Comparison of ENCODE assay signal across 30 mouse cellular contexts in genomic region chr2:118620608-118621007, GRCm38 (mm10). TPM values are rescaled to one million over a fixed set of nuclear protein-coding genes. Genes with fewer than 3 reads are reported as not detected.
DNase-seq lines count a peak whose midpoint lies in the region; ATAC-seq and TF ChIP-seq lines count a peak whose summit lies in the region.
"Had no signal": no experiment of that assay in that cellular context is flagged by ENCODE, and none has a peak within 500 bp of the region (broad histone marks: within the 10 kb centered on the region; RNA-seq: fewer than 3 reads in every experiment).

No protein-coding gene starts in this region.

- no peak overlapping the region for H3K27ac ChIP-seq in hindbrain, postnatal 0 days
- H3K27ac ChIP-seq: embryonic facial prominence, embryonic 13.5 days; heart, embryonic 15.5 days; hindbrain, embryonic 13.5 days; intestine, embryonic 15.5 days; stomach, postnatal 0 days had no signal

- no peak for TF ChIP-seq CTCF in hindbrain, postnatal 0 days (IDR thresholded peaks at IDR 0.05; ENCODE audit: low read depth)

- ATAC-seq in activated CD4-positive, CD25-positive, alpha-beta regulatory T cell, adult 4 months = peak; percentile 97
- peak; percentile 61; the same call in 1 of the 2 replicates for ATAC-seq in neutrophil, adult 5-6 weeks (ENCODE audit: extremely low read depth, insufficient number of reproducible peaks, low FRiP score, poor library complexity, severe bottlenecking)
- ATAC-seq in hindbrain, postnatal 0 days = no peak
- ATAC-seq: forebrain, embryonic 14.5 days; intestine, embryonic 15.5 days; Patski had no signal

- no peaks in the 10 kb centered on the region for H3K36me3 ChIP-seq in hindbrain, postnatal 0 days (ENCODE audit: insufficient read depth, low read length)

- no peaks in the 10 kb centered on the region for H3K27me3 ChIP-seq in hindbrain, postnatal 0 days (ENCODE audit: insufficient read depth, low read length)
- H3K27me3 ChIP-seq: embryonic facial prominence, embryonic 13.5 days; heart, embryonic 15.5 days; hindbrain, embryonic 13.5 days; intestine, embryonic 15.5 days; Patski had no signal

- DNase-seq in A20 (ENCODE audit: low read depth, low spot score) = peak; percentile 52
- peak; percentile 82 for DNase-seq in CD4-positive helper T cell, adult 2 months (ENCODE audit: low read depth, low spot score)
- no peak for DNase-seq in left cerebral cortex, postnatal 36 days (ENCODE audit: low spot score in 2 of 2)
- no peak for DNase-seq in gastrocnemius, adult 8-10 months (ENCODE audit: low spot score in 2 of 2)
- no peak for DNase-seq in hindbrain, postnatal 0 days (ENCODE audit: low spot score)
- DNase-seq: adrenal gland, postnatal 14 days; cerebellum, adult 2 months; cerebellum, postnatal 36 days; embryo, embryonic 11 days; gastrocnemius, postnatal 36 days; heart, postnatal 36 days; kidney, adult 8-10 months; kidney, postnatal 10 days; lung, postnatal 4 days; midbrain, embryonic 14.5 days; right cerebral cortex, postnatal 14 days; thymus, adult 2 months; thymus, postnatal 4 days had no signal

- no peaks in the 10 kb centered on the region for H3K4me1 ChIP-seq in hindbrain, postnatal 0 days (ENCODE audit: insufficient read depth, low read length)
- H3K4me1 ChIP-seq: embryonic facial prominence, embryonic 13.5 days; heart, embryonic 15.5 days; hindbrain, embryonic 13.5 days; intestine, embryonic 15.5 days had no signal

- H3K9me3 ChIP-seq in hindbrain, postnatal 0 days (ENCODE audit: low read length) = no peaks in the 10 kb centered on the region
- H3K9me3 ChIP-seq: embryonic facial prominence, embryonic 13.5 days; G1E; heart, embryonic 15.5 days; hindbrain, embryonic 13.5 days; intestine, embryonic 15.5 days had no signal

- no peak overlapping the region for H3K9ac ChIP-seq in hindbrain, postnatal 0 days (replicated peaks; ENCODE audit: low read length)
- H3K9ac ChIP-seq: embryonic facial prominence, embryonic 13.5 days; heart, embryonic 15.5 days; hindbrain, embryonic 13.5 days; intestine, embryonic 15.5 days had no signal

- intact Hi-C loops in left cerebral cortex, postnatal 36 days (cut with DNase I) = no loop called here

- no peak overlapping the region for H3K4me3 ChIP-seq in hindbrain, postnatal 0 days (ENCODE audit: low read length)
- H3K4me3 ChIP-seq: embryonic facial prominence, embryonic 13.5 days; erythroblast, embryonic 14.5 days; heart, embryonic 15.5 days; hindbrain, embryonic 13.5 days; intestine, embryonic 15.5 days had no signal

- 84% methylated on average over 8 of the region's 8 CpGs for WGBS in hindbrain, postnatal 0 days

- no peak overlapping the region for H3K4me2 ChIP-seq in hindbrain, postnatal 0 days (ENCODE audit: low read depth, low read length)
- H3K4me2 ChIP-seq: embryonic facial prominence, embryonic 13.5 days; heart, embryonic 15.5 days; hindbrain, embryonic 13.5 days; intestine, embryonic 15.5 days had no signal

RNA-seq across cellular contexts. Expression of gene Bub1b, which starts 22.6 kb away (rescaled TPM):
- polyA plus RNA-seq in activated CD4-positive, CD25-positive, alpha-beta regulatory T cell, adult 4 months (2017; shearing (Covaris generic)) = 10 to 100 TPM; 11.4 to 18.8 TPM
- 3.8 and 5.0 TPM in 2 replicates for total RNA-seq in neutrophil, adult 5-6 weeks (2017)
- total RNA-seq in left cerebral cortex, postnatal 36 days (2021) = 1 to 10 TPM in 1 of 2 experiments, under 1 TPM in 1; 0.42 to 2.3 TPM
- total RNA-seq in gastrocnemius, adult 8-10 months (2022) = under 1 TPM in 2 of 4 experiments, not detected in 2; 0.13 to 0.38 TPM
- 15.1 and 16.3 TPM in 2 replicates for total RNA-seq in hindbrain, postnatal 0 days (2014; rRNA removed)
- 11.5 and 13.0 TPM in 2 replicates for polyA plus RNA-seq in hindbrain, postnatal 0 days (2015; fragmentation: Nextera tagmentation; extraction: Ambion mirVana)

RNA-seq across cellular contexts. Expression of gene Pak6, which starts 42.5 kb away (rescaled TPM):
- not detected for polyA plus RNA-seq in activated CD4-positive, CD25-positive, alpha-beta regulatory T cell, adult 4 months (2017; shearing (Covaris generic))
- 0.23 and 0.25 TPM in 2 replicates for total RNA-seq in neutrophil, adult 5-6 weeks (2017)
- total RNA-seq in left cerebral cortex, postnatal 36 days (2021) = 100 to 1,000 TPM in 1 of 2 experiments, 10 to 100 TPM in 1; 83.4 to 104 TPM
- total RNA-seq in gastrocnemius, adult 8-10 months (2022) = not detected
- total RNA-seq in hindbrain, postnatal 0 days (2014; rRNA removed) = 74.6 and 79.0 TPM in 2 replicates
- polyA plus RNA-seq in hindbrain, postnatal 0 days (2015; fragmentation: Nextera tagmentation; extraction: Ambion mirVana) = 36.5 and 40.8 TPM in 2 replicates
- total RNA-seq: liver, adult 2 months had no signal

Comparison
In these comparisons a context has a peak if more than half of its experiments do, and no peak if none do; other contexts are left out.
1. DNase-seq: peak in A20 (single experiment) and CD4-positive helper T cell, adult 2 months (single experiment); none in left cerebral cortex, postnatal 36 days (0 of 2), gastrocnemius, adult 8-10 months (0 of 2) and hindbrain, postnatal 0 days (single experiment).
2. RNA of gene Pak6, which starts 42.5 kb away (total RNA-seq): 83.4 to 104 TPM in left cerebral cortex, postnatal 36 days and 74.6 to 79.0 TPM in hindbrain, postnatal 0 days; 0.23 to 0.25 TPM in neutrophil, adult 5-6 weeks and not detected in gastrocnemius, adult 8-10 months; every median in the first group is over 10 times any median in the second.